Mouse (Mus musculus): ENCODE measurements around the gene Ccnk. TPM values are rescaled to one million over a fixed set of nuclear protein-coding genes. Genes with fewer than 3 reads are reported as not detected.

Ccnk gene
- polyA plus RNA-seq, 1 experiment from 2014 or later: 7.7 TPM

DNA sequence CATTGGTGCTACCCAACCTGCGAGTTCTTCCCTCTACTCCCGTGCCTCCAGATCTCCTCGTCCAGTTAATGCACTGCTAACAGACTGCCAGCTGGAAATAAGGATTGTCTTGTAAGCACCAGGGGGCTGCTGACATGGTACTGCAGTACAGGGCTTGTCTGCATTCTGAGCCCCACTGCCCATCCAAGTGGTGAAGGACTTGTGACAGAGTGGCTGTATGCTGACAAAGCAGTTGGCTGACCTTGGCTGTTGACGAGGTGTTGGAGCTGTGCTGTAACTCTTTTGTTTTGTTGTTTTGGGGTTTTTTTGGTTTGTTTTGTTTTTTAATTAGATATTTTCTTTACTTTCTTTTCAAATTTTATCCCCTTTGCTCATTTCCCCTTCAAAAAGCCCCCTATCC, 19.1 kb downstream of the Ccnk start:
- Histone ChIP-seq H3K27ac (replicated peaks; ENCODE audit: low read depth, low read length) (no peak overlapping the region), H3K4me1 (ENCODE audit: control insufficient read depth, insufficient read depth, low read length) (no peaks in the 10 kb centered on the region), H3K4me2 (ENCODE audit: low read depth, severe bottlenecking) (no peak overlapping the region), H3K36me3 (ENCODE audit: control insufficient read depth, insufficient read depth, low read length) (peaks cover 35% of the 10 kb centered on the region; the same call in 1 of the 2 replicates), H3K4me3 (ENCODE audit: low read depth, low read length) (no peak overlapping the region), H3K27me3 (ENCODE audit: control insufficient read depth, insufficient read depth, low read length) (no peaks in the 10 kb centered on the region), H3K9me3 (ENCODE audit: control insufficient read depth, low read length) (no peaks in the 10 kb centered on the region), H3K9ac (ENCODE audit: low read length) (no peak overlapping the region)
- no peak for ATAC-seq (ENCODE audit: insufficient number of reproducible peaks, low FRiP score, low TSS enrichment, low read depth)
- WGBS: 89% methylated on average over 4 of the region's 4 CpGs
- no peak for DNase-seq (ENCODE audit: low spot score)

DNA sequence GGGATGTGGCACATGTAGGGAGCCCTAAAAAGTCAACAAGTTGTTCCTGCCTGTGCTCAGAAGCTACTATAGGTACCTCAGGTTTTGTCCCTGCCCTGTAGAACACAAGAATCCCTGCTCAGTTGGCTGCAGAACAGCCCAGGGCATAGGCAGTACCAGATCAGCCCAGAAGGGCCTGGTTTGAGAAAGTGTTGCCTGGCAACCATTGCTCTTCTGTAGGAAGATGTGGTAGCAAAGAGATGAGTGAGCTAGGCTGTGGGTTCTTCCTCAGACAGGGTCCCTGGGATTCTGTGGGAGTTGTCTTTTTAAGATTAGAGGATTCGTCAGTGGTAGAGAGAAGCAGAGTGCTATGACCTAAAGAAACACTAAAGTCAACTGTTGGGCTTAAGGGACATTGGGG, 20.7 kb downstream of the Ccnk start:
- H3K36me3 ChIP-seq (ENCODE audit: control insufficient read depth, insufficient read depth, low read length): peaks cover 36% of the 10 kb centered on the region; the same call in 1 of the 2 replicates
- H3K4me3 ChIP-seq (ENCODE audit: low read depth, low read length): no peak overlapping the region
- H3K4me2 ChIP-seq (ENCODE audit: low read depth, severe bottlenecking): no peak overlapping the region
- H3K4me1 ChIP-seq (ENCODE audit: control insufficient read depth, insufficient read depth, low read length): no peaks in the 10 kb centered on the region
- H3K9me3 ChIP-seq (ENCODE audit: control insufficient read depth, low read length): no peaks in the 10 kb centered on the region
- no peak for ATAC-seq (ENCODE audit: insufficient number of reproducible peaks, low FRiP score, low TSS enrichment, low read depth)
- no peak overlapping the region for H3K27ac ChIP-seq (replicated peaks; ENCODE audit: low read depth, low read length)
- WGBS: 87% methylated on average over 1 of the region's 1 CpGs
- H3K9ac ChIP-seq (ENCODE audit: low read length): no peak overlapping the region
- DNase-seq (ENCODE audit: low spot score): no peak
- no peaks in the 10 kb centered on the region for H3K27me3 ChIP-seq (ENCODE audit: control insufficient read depth, insufficient read depth, low read length)

DNA sequence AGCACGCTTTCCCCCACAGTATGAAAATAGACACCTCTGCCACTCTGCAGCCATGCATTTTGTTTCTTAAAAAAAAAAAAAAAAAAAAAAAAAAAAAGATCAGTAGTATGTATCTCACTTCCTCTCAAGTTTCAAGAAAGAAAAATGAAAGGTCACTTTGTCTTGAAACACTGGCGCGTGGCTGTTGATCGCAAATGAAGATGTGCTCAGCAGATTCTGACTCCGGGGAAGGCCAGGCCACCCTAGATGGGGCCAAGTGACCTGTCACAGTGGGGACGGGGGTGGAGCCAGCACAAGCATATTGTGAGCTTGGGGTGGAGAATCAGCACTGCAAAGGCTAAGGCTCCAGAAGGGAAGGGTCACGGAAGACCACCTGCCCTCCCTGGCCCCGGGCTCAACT, 24.5 kb downstream of the Ccnk start:
- no peaks in the 10 kb centered on the region for H3K27me3 ChIP-seq (ENCODE audit: control insufficient read depth, insufficient read depth, low read length)
- no peaks in the 10 kb centered on the region for H3K4me1 ChIP-seq (ENCODE audit: control insufficient read depth, insufficient read depth, low read length)
- H3K4me3 ChIP-seq (ENCODE audit: low read depth, low read length): no peak overlapping the region
- 87% methylated on average over 8 of the region's 8 CpGs for WGBS
- no peak overlapping the region for H3K9ac ChIP-seq (ENCODE audit: low read length)
- no peaks in the 10 kb centered on the region for H3K9me3 ChIP-seq (ENCODE audit: control insufficient read depth, low read length)
- peaks cover 15% of the 10 kb centered on the region; the same call in 1 of the 2 replicates for H3K36me3 ChIP-seq (ENCODE audit: control insufficient read depth, insufficient read depth, low read length)
- ATAC-seq (ENCODE audit: insufficient number of reproducible peaks, low FRiP score, low TSS enrichment, low read depth) (no peak), DNase-seq (ENCODE audit: low spot score) (no peak)
- no peak overlapping the region for H3K4me2 ChIP-seq (ENCODE audit: low read depth, severe bottlenecking)
- H3K27ac ChIP-seq (replicated peaks; ENCODE audit: low read depth, low read length): no peak overlapping the region

DNA sequence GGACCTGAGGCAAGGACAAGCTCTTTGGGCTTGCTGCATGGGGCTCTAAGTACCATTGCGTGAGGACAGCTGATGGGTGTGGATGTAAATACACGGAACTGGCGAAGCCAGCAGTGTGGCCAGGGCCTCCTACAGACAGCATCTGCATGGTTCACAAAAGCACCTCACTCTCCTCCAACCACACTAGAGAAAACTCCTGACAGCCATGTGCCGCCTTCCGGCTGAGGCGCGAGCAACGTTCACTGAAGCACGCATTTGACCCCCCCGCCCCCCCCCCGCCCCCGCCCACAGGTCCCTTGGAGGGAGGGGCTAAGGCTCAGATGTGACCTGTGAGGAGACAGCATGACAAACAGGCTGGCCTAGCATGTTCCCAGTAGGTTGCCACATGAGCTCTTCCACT, 25.6 kb downstream of the Ccnk start:
- no peak overlapping the region for H3K4me2 ChIP-seq (ENCODE audit: low read depth, severe bottlenecking)
- no peak overlapping the region for H3K9ac ChIP-seq (ENCODE audit: low read length)
- ATAC-seq (ENCODE audit: insufficient number of reproducible peaks, low FRiP score, low TSS enrichment, low read depth) (no peak), DNase-seq (ENCODE audit: low spot score) (no peak)
- H3K4me1 ChIP-seq (ENCODE audit: control insufficient read depth, insufficient read depth, low read length): no peaks in the 10 kb centered on the region
- H3K9me3 ChIP-seq (ENCODE audit: control insufficient read depth, low read length): no peaks in the 10 kb centered on the region
- H3K27me3 ChIP-seq (ENCODE audit: control insufficient read depth, insufficient read depth, low read length): no peaks in the 10 kb centered on the region
- no peak overlapping the region for H3K27ac ChIP-seq (replicated peaks; ENCODE audit: low read depth, low read length)
- WGBS: 89% methylated on average over 12 of the region's 12 CpGs
- no peak overlapping the region for H3K4me3 ChIP-seq (ENCODE audit: low read depth, low read length)
- peaks cover 11% of the 10 kb centered on the region; the same call in 1 of the 2 replicates for H3K36me3 ChIP-seq (ENCODE audit: control insufficient read depth, insufficient read depth, low read length)

DNA sequence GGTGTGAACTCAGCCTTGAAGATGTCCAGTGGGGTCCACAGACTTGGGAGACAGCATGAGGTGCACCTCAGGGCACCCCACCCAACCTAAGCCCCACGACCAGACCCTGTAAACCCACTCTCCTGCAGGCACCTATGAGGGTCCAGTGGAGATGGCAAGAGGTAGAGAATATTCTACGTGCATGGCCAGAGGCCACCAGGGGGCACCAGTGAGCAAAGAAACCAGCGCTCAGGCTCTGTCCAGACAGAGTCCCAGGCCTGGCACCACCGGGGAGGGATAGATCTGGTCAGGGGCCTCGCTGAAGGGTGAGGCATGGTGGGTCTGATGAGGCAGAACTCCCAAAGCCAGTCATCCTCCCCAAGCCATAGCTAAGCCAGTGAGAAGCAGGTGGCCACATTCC, 27.3 kb downstream of the Ccnk start:
- peaks cover 9% of the 10 kb centered on the region; the same call in 1 of the 2 replicates for H3K36me3 ChIP-seq (ENCODE audit: control insufficient read depth, insufficient read depth, low read length)
- no peaks in the 10 kb centered on the region for H3K9me3 ChIP-seq (ENCODE audit: control insufficient read depth, low read length)
- no peaks in the 10 kb centered on the region for H3K27me3 ChIP-seq (ENCODE audit: control insufficient read depth, insufficient read depth, low read length)
- H3K4me2 ChIP-seq (ENCODE audit: low read depth, severe bottlenecking): no peak overlapping the region
- peak; percentile 92 for DNase-seq (ENCODE audit: low spot score)
- H3K4me3 ChIP-seq (ENCODE audit: low read depth, low read length): no peak overlapping the region
- H3K27ac ChIP-seq (replicated peaks; ENCODE audit: low read depth, low read length): no peak overlapping the region
- 11% methylated on average over 5 of the region's 5 CpGs for WGBS
- H3K4me1 ChIP-seq (ENCODE audit: control insufficient read depth, insufficient read depth, low read length): no peaks in the 10 kb centered on the region
- H3K9ac ChIP-seq (ENCODE audit: low read length): no peak overlapping the region
- ATAC-seq (ENCODE audit: insufficient number of reproducible peaks, low FRiP score, low TSS enrichment, low read depth): peak; percentile 52

DNA sequence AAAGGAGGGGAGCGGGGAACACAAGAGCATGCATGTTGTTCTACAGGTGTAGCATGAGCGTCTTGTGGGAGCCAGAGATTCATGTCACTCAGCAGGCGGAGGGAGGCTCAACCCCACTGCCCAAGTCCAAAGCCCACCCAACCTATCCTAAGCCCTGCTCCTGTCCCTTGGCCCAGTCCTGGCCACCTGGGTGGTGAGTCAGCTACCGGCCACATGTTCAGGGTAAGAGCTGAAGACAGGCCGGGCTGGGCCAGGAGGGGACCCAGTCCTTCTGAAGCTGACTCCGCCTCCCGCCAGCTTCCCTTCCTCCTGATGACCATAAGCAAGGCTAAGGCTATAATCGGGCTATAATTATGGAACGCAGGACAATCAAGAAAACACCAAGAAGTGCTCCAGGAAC, 28.8 kb downstream of the Ccnk start:
- ATAC-seq (ENCODE audit: insufficient number of reproducible peaks, low FRiP score, low TSS enrichment, low read depth): no peak
- Histone ChIP-seq H3K9ac (ENCODE audit: low read length) (no peak overlapping the region), H3K4me2 (ENCODE audit: low read depth, severe bottlenecking) (no peak overlapping the region), H3K4me1 (ENCODE audit: control insufficient read depth, insufficient read depth, low read length) (peaks cover 11% of the 10 kb centered on the region), H3K27ac (replicated peaks; ENCODE audit: low read depth, low read length) (no peak overlapping the region), H3K9me3 (ENCODE audit: control insufficient read depth, low read length) (no peaks in the 10 kb centered on the region), H3K36me3 (ENCODE audit: control insufficient read depth, insufficient read depth, low read length) (peaks cover 8% of the 10 kb centered on the region; the same call in 1 of the 2 replicates), H3K27me3 (ENCODE audit: control insufficient read depth, insufficient read depth, low read length) (no peaks in the 10 kb centered on the region), H3K4me3 (ENCODE audit: low read depth, low read length) (no peak overlapping the region)
- 82% methylated on average over 9 of the region's 9 CpGs for WGBS
- no peak for DNase-seq (ENCODE audit: low spot score)

DNA sequence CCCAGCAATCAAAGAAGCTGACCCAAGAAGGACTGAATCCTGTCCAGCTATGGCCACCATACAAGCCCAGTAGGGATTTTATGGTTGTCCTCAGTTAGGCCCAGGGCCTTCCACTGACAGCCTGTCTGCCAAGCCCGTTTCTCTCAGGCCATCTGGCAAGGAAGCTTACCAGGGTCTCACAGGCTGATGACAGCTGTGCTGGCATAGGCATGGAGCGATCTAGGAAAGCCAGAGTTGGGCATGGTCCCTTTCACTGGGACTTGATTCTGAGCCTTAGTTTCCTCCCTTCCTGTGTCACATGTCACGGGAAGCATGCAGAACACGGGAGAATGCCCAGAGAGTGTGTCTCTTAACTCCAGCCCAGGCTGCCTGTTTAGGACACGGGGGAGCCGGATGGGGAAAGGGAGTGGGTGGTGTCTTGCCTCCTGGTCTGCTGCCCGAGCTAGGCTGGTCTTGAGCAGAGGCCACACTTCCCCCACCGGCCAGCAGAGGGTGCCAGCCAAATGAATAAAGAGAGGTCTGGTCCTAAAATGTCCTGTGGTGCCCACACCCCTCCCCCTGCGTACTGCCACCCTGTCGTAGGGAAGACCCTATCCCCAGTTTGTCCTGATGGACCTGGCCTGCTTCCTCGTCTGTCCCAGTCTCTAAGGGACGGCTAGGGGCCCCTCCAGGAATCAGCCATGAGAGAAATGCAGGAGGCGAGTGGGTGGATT, 29.5 kb downstream of the Ccnk start:
- 34% methylated on average over 13 of the region's 13 CpGs for WGBS
- Histone ChIP-seq H3K4me3 (ENCODE audit: low read depth, low read length) (no peak overlapping the region), H3K4me1 (ENCODE audit: control insufficient read depth, insufficient read depth, low read length) (peaks cover 17% of the 10 kb centered on the region), H3K27me3 (ENCODE audit: control insufficient read depth, insufficient read depth, low read length) (no peaks in the 10 kb centered on the region), H3K36me3 (ENCODE audit: control insufficient read depth, insufficient read depth, low read length) (peaks cover 7% of the 10 kb centered on the region; the same call in 1 of the 2 replicates), H3K27ac (replicated peaks; ENCODE audit: low read depth, low read length) (no peak overlapping the region), H3K9ac (ENCODE audit: low read length) (no peak overlapping the region), H3K9me3 (ENCODE audit: control insufficient read depth, low read length) (no peaks in the 10 kb centered on the region), H3K4me2 (ENCODE audit: low read depth, severe bottlenecking) (no peak overlapping the region)
- ATAC-seq (ENCODE audit: insufficient number of reproducible peaks, low FRiP score, low TSS enrichment, low read depth) (no peak), DNase-seq (ENCODE audit: low spot score) (peak; percentile 84)

DNA sequence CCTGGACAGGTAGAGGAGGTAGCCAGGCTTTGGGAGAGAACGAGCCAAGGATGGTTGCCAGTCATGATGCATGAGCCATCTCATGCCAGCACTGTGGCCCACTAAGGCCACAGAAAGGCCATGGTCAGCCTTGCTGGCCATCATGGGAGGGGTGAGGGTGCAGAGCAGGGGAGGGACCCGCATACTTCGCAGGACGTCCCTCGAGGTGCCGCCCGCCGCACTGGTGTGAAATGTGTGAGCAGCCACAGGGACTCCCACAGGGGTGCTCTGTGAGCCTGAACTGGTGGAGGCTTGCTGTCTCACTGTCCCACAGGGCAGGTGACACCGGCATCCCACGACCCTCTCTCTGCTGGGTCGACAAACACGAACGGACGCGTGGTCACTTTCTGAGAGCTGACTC, 31.2 kb downstream of the Ccnk start:
- no peaks in the 10 kb centered on the region for H3K36me3 ChIP-seq (ENCODE audit: control insufficient read depth, insufficient read depth, low read length)
- peaks cover 32% of the 10 kb centered on the region for H3K4me1 ChIP-seq (ENCODE audit: control insufficient read depth, insufficient read depth, low read length)
- WGBS: 86% methylated on average over 15 of the region's 15 CpGs
- H3K4me3 ChIP-seq (ENCODE audit: low read depth, low read length): no peak overlapping the region
- H3K4me2 ChIP-seq (ENCODE audit: low read depth, severe bottlenecking): no peak overlapping the region
- DNase-seq (ENCODE audit: low spot score) (no peak), ATAC-seq (ENCODE audit: insufficient number of reproducible peaks, low FRiP score, low TSS enrichment, low read depth) (no peak)
- H3K27me3 ChIP-seq (ENCODE audit: control insufficient read depth, insufficient read depth, low read length): no peaks in the 10 kb centered on the region
- H3K9me3 ChIP-seq (ENCODE audit: control insufficient read depth, low read length): no peaks in the 10 kb centered on the region
- no peak overlapping the region for H3K9ac ChIP-seq (ENCODE audit: low read length)
- no peak overlapping the region for H3K27ac ChIP-seq (replicated peaks; ENCODE audit: low read depth, low read length)

DNA sequence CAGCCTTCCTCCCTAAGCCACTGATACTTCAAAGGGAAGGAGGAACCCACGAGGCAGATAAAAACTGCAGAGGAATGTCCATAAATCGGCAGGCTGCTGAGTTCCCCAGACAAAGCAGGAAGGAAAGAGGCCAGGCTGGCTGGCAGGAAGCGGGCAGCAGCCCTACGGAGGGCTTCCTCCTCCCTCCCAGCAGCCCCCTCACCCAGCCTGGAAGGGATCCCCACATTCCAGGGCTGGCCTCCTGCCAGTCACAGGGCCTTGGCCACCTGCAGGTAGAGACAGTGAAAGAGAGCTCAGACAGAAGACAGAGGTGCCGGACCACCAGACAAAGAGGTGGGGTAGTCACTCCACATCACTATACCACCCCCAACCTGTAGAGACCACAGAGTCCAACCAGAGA, 32.7 kb downstream of the Ccnk start:
- Histone ChIP-seq H3K27ac (replicated peaks; ENCODE audit: low read depth, low read length) (peak overlapping the region; percentile 52), H3K36me3 (ENCODE audit: control insufficient read depth, insufficient read depth, low read length) (no peaks in the 10 kb centered on the region), H3K4me3 (ENCODE audit: low read depth, low read length) (no peak overlapping the region), H3K4me1 (ENCODE audit: control insufficient read depth, insufficient read depth, low read length) (peaks cover 41% of the 10 kb centered on the region), H3K4me2 (ENCODE audit: low read depth, severe bottlenecking) (no peak overlapping the region), H3K9me3 (ENCODE audit: control insufficient read depth, low read length) (no peaks in the 10 kb centered on the region), H3K9ac (ENCODE audit: low read length) (no peak overlapping the region), H3K27me3 (ENCODE audit: control insufficient read depth, insufficient read depth, low read length) (no peaks in the 10 kb centered on the region)
- DNase-seq (ENCODE audit: low spot score) (no peak), ATAC-seq (ENCODE audit: insufficient number of reproducible peaks, low FRiP score, low TSS enrichment, low read depth) (no peak)
- 34% methylated on average over 5 of the region's 5 CpGs for WGBS

All from limb, embryonic 11.5 days (tissue).